Mouse (Mus musculus) E14TG2a.4 (cell line): ENCODE data around the gene Raly.

ENCODE experiments used
- CTCF ChIP-seq: conservative IDR thresholded peaks from 2 replicates; pipeline ENCODE4 v1.5.1; 2014; ENCODE audit warnings: low read length
- NANOG ChIP-seq: IDR thresholded peaks from 2 replicates; pipeline ENCODE4 v1.6.1; 2014; ENCODE audit warnings: borderline replicate concordance, low read length, mixed read lengths
- POU5F1 ChIP-seq: IDR thresholded peaks from 2 replicates; pipeline ENCODE4 v1.6.1; 2014; ENCODE audit warnings: low read length, borderline replicate concordance

- TF ChIP-seq CTCF (no peak), POU5F1 (no peak), NANOG (no peak)
Observed at GRCm38 (mm10) chr2:154855383-154855782, 64.5 kb downstream of the Raly start.
